Mouse (Mus musculus) CH12.LX (cell line): Measurements from ENCODE around the gene Crkl. TPM values are rescaled to one million over a fixed set of nuclear protein-coding genes. Genes with fewer than 3 reads are reported as not detected.

ENCODE experiments used
- DNase-seq: peaks from one replicate; pipeline ENCODE4 v3.0.0-alpha.2; 2013; ENCODE audit errors: extremely low read depth
- H3K27ac ChIP-seq: 2 replicates; pipeline ENCODE4 v1.5.1; 2012; ENCODE audit warnings: low read depth, mild to moderate bottlenecking, control low read depth, moderate library complexity; ENCODE audit not compliant: insufficient read depth
- H3K27me3 ChIP-seq: replicated peaks from 2 replicates; pipeline ENCODE3; 2012; ENCODE audit warnings: inconsistent platforms
- H3K36me3 ChIP-seq, 2 experiments: replicated peaks in 1 of 2; 2 replicates each; pipeline versions ENCODE3 to v1.6.1; 2012; ENCODE audit warnings: inconsistent platforms in 1 of 2, low read length in 1 of 2, mild to moderate bottlenecking in 1 of 2, mixed read lengths in 1 of 2, moderate library complexity in 1 of 2; ENCODE audit not compliant: control insufficient read depth in 1 of 2, insufficient read depth in 1 of 2
- H3K4me1 ChIP-seq, 2 experiments: 2 replicates each; pipeline ENCODE4 v1.6.1; 2012; ENCODE audit warnings: inconsistent platforms in 1 of 2, moderate library complexity in 1 of 2; ENCODE audit not compliant: insufficient read depth in 2 of 2, control insufficient read depth in 1 of 2
- H3K4me2 ChIP-seq: 2 replicates; pipeline ENCODE4 v1.6.1; 2012; ENCODE audit warnings: low read depth, mild to moderate bottlenecking, control low read depth; ENCODE audit not compliant: poor library complexity, insufficient read depth, severe bottlenecking
- H3K4me3 ChIP-seq, 3 experiments: fragments of 150-350 bp in 1 of 3; sonication (generic) in 1 of 3; replicated peaks in 1 of 3; 2 replicates each; pipeline versions ENCODE3 to v1.5.1; 2011 to 2012; ENCODE audit warnings: low read depth in 2 of 3, low read length in 2 of 3, mild to moderate bottlenecking in 2 of 3, moderate library complexity in 2 of 3, control low read depth in 1 of 3, improper control_type of control experiment in 1 of 3, inconsistent platforms in 1 of 3, mixed read lengths in 1 of 3; ENCODE audit not compliant: poor library complexity in 1 of 3
- H3K79me2 ChIP-seq: replicated peaks from 2 replicates; pipeline ENCODE4 v1.6.1; 2012; ENCODE audit warnings: mild to moderate bottlenecking, moderate library complexity; ENCODE audit not compliant: control insufficient read depth, poor library complexity, insufficient read depth, severe bottlenecking; ENCODE audit errors: extremely low read depth
- H3K9ac ChIP-seq: 2 replicates; pipeline ENCODE4 v1.6.1; 2012; ENCODE audit warnings: low read depth, mild to moderate bottlenecking, control low read depth, moderate library complexity; ENCODE audit not compliant: insufficient read depth
- H3K9me3 ChIP-seq: replicated peaks from 2 replicates; pipeline ENCODE3; 2012; ENCODE audit warnings: low read length, inconsistent platforms, mixed read lengths
- BHLHE40 ChIP-seq: IDR thresholded peaks from 2 replicates; pipeline ENCODE4 v1.6.1; 2011; ENCODE audit warnings: mild to moderate bottlenecking, low read depth, low read length, improper control_type of control experiment
- CHD1 ChIP-seq: IDR thresholded peaks from 2 replicates; pipeline ENCODE4 v1.6.1; 2012; ENCODE audit warnings: low read depth, low read length, improper control_type of control experiment, inconsistent platforms
- CHD2 ChIP-seq: IDR thresholded peaks from 2 replicates; pipeline ENCODE4 v1.6.1; 2011; ENCODE audit warnings: low read length, improper control_type of control experiment
- CTCF ChIP-seq, 2 experiments: IDR thresholded peaks in 1 of 2; conservative IDR thresholded peaks in 1 of 2; 2 replicates each; pipeline ENCODE4 v1.5.1; 2011 to 2012; ENCODE audit warnings: low read depth in 2 of 2, low read length in 2 of 2, improper control_type of control experiment in 1 of 2, inconsistent platforms in 1 of 2, mild to moderate bottlenecking in 1 of 2, moderate library complexity in 1 of 2
- E2F4 ChIP-seq: IDR thresholded peaks from 2 replicates; pipeline ENCODE4 v1.6.1; 2011; ENCODE audit warnings: low read depth, low read length, improper control_type of control experiment; ENCODE audit not compliant: insufficient replicate concordance
- ELF1 ChIP-seq: IDR thresholded peaks from 2 replicates; pipeline ENCODE4 v1.6.1; 2014; ENCODE audit warnings: low read depth, mild to moderate bottlenecking, inconsistent platforms, low read length, improper control_type of control experiment
- EP300 ChIP-seq: IDR thresholded peaks from 2 replicates; pipeline ENCODE4 v1.6.1; 2011; ENCODE audit warnings: low read length, improper control_type of control experiment
- ETS1 ChIP-seq: conservative IDR thresholded peaks from 2 replicates; pipeline ENCODE4 v1.6.1; 2012; ENCODE audit warnings: low read depth, mild to moderate bottlenecking, inconsistent platforms, low read length, improper control_type of control experiment, moderate library complexity
- GABPA ChIP-seq: IDR thresholded peaks from 2 replicates; pipeline ENCODE4 v1.6.1; 2012; ENCODE audit warnings: low read depth, low read length, improper control_type of control experiment, inconsistent platforms; ENCODE audit not compliant: insufficient replicate concordance
- HCFC1 ChIP-seq: IDR thresholded peaks from 2 replicates; pipeline ENCODE4 v1.6.1; 2012; ENCODE audit warnings: low read depth, mild to moderate bottlenecking, inconsistent platforms, low read length, improper control_type of control experiment
- IRF4 ChIP-seq: IDR thresholded peaks from 2 replicates; pipeline ENCODE4 v1.6.1; 2014; ENCODE audit warnings: low read depth, mild to moderate bottlenecking, inconsistent platforms, low read length, improper control_type of control experiment
- JUN ChIP-seq: IDR thresholded peaks from 2 replicates; pipeline ENCODE4 v1.6.1; 2011; ENCODE audit warnings: low read depth, mild to moderate bottlenecking, low read length, improper control_type of control experiment, moderate library complexity; ENCODE audit not compliant: insufficient read depth
- JUND ChIP-seq: conservative IDR thresholded peaks from 2 replicates; pipeline ENCODE4 v1.6.1; 2011; ENCODE audit warnings: low read depth, low read length, improper control_type of control experiment
- KAT2A ChIP-seq: IDR thresholded peaks from 2 replicates; pipeline ENCODE4 v1.6.1; 2012; ENCODE audit warnings: low read length, improper control_type of control experiment, inconsistent platforms; ENCODE audit not compliant: insufficient replicate concordance
- MAFK ChIP-seq: IDR thresholded peaks from 2 replicates; pipeline ENCODE4 v1.6.1; 2011; ENCODE audit warnings: low read length, improper control_type of control experiment; ENCODE audit not compliant: insufficient replicate concordance
- MAX ChIP-seq: IDR thresholded peaks from 2 replicates; pipeline ENCODE4 v1.6.1; 2011; ENCODE audit warnings: low read length, improper control_type of control experiment
- MAZ ChIP-seq: IDR thresholded peaks from 2 replicates; pipeline ENCODE4 v1.6.1; 2012; ENCODE audit warnings: low read depth, mild to moderate bottlenecking, inconsistent platforms, low read length, improper control_type of control experiment, moderate library complexity
- MEF2A ChIP-seq: IDR thresholded peaks from 2 replicates; pipeline ENCODE4 v1.6.1; 2014; ENCODE audit warnings: low read depth, mild to moderate bottlenecking, inconsistent platforms, low read length, improper control_type of control experiment, borderline replicate concordance
- MXI1 ChIP-seq: IDR thresholded peaks from 2 replicates; pipeline ENCODE4 v1.6.1; 2011; ENCODE audit warnings: mild to moderate bottlenecking, low read depth, low read length, improper control_type of control experiment
- MYC ChIP-seq: IDR thresholded peaks from 2 replicates; pipeline ENCODE4 v1.6.1; 2011; ENCODE audit warnings: low read depth, mild to moderate bottlenecking, improper control_type of control experiment, low read length
- NELFE ChIP-seq: IDR thresholded peaks from 2 replicates; pipeline ENCODE4 v1.6.1; 2011; ENCODE audit warnings: low read depth, low read length, improper control_type of control experiment
- NRF1 ChIP-seq: IDR thresholded peaks from 2 replicates; pipeline ENCODE4 v1.6.1; 2014; ENCODE audit warnings: low read depth, mild to moderate bottlenecking, inconsistent platforms, low read length, improper control_type of control experiment, moderate library complexity
- PAX5 ChIP-seq: IDR thresholded peaks from 2 replicates; pipeline ENCODE4 v1.6.1; 2012; ENCODE audit warnings: low read length, inconsistent platforms, mixed read lengths
- POLR2A ChIP-seq: IDR thresholded peaks from 2 replicates; pipeline ENCODE4 v1.6.1; 2011; ENCODE audit warnings: low read depth, mild to moderate bottlenecking, improper control_type of control experiment, low read length
- POLR2AphosphoS2 ChIP-seq: IDR thresholded peaks from 2 replicates; pipeline ENCODE4 v1.6.1; 2011; ENCODE audit warnings: low read depth, low read length, improper control_type of control experiment
- RAD21 ChIP-seq: IDR thresholded peaks from 2 replicates; pipeline ENCODE4 v1.6.1; 2011; ENCODE audit warnings: low read depth, mild to moderate bottlenecking, low read length, improper control_type of control experiment, moderate library complexity
- RCOR1 ChIP-seq: conservative IDR thresholded peaks from 2 replicates; pipeline ENCODE4 v1.6.1; 2012; ENCODE audit warnings: low read depth, mild to moderate bottlenecking, inconsistent platforms, low read length, improper control_type of control experiment
- SIN3A ChIP-seq: IDR thresholded peaks from 2 replicates; pipeline ENCODE4 v1.6.1; 2012; ENCODE audit warnings: low read length, improper control_type of control experiment, inconsistent platforms
- SMC3 ChIP-seq: IDR thresholded peaks from 2 replicates; pipeline ENCODE4 v1.6.1; 2011; ENCODE audit warnings: low read depth, low read length, improper control_type of control experiment
- TBP ChIP-seq: conservative IDR thresholded peaks from 2 replicates; pipeline ENCODE4 v1.6.1; 2011; ENCODE audit warnings: low read depth, low read length, improper control_type of control experiment
- TCF12 ChIP-seq: IDR thresholded peaks from 2 replicates; pipeline ENCODE4 v1.6.1; 2014; ENCODE audit warnings: low read depth, mild to moderate bottlenecking, inconsistent platforms, low read length, improper control_type of control experiment
- UBTF ChIP-seq: IDR thresholded peaks from 2 replicates; pipeline ENCODE4 v1.6.1; 2012; ENCODE audit warnings: low read depth, mild to moderate bottlenecking, inconsistent platforms, low read length, improper control_type of control experiment, moderate library complexity
- USF1 ChIP-seq: IDR thresholded peaks from 2 replicates; pipeline ENCODE4 v1.6.1; 2014; ENCODE audit warnings: low read depth, mild to moderate bottlenecking, inconsistent platforms, low read length, improper control_type of control experiment
- USF2 ChIP-seq: conservative IDR thresholded peaks from 2 replicates; pipeline ENCODE4 v1.6.1; 2011; ENCODE audit warnings: low read depth, low read length, improper control_type of control experiment
- ZC3H11A ChIP-seq: IDR thresholded peaks from 2 replicates; pipeline ENCODE4 v1.6.1; 2012; ENCODE audit warnings: low read depth, mild to moderate bottlenecking, inconsistent platforms, low read length, improper control_type of control experiment
- ZKSCAN1 ChIP-seq: IDR thresholded peaks from 2 replicates; pipeline ENCODE4 v1.6.1; 2012; ENCODE audit warnings: low read depth, inconsistent platforms, low read length, improper control_type of control experiment, borderline replicate concordance
- ZMIZ1 ChIP-seq: IDR thresholded peaks from 2 replicates; pipeline ENCODE4 v1.6.1; 2012; ENCODE audit warnings: low read depth, mild to moderate bottlenecking, inconsistent platforms, low read length, improper control_type of control experiment
- ZNF384 ChIP-seq: IDR thresholded peaks from 2 replicates; pipeline ENCODE4 v1.6.1; 2012; ENCODE audit warnings: low read depth, low read length, improper control_type of control experiment, inconsistent platforms
- dilution Hi-C: fragments of 300-500 bp; cut with MboI; formaldehyde crosslinking; loops from 2 replicates; pipeline ENCODE4 v1.14.3; 2020; ENCODE audit warnings: low sequenced_read_pairs; ENCODE audit not compliant: extremely low pct_unique_long_range_greater_than_20kb, extremely low pct_ligation_motif_present
- in situ Hi-C: fragments of 300-500 bp; cut with MboI; formaldehyde crosslinking; loops from 3 replicates; pipeline ENCODE4 v1.14.3; 2019; ENCODE audit warnings: low sequenced_read_pairs, low pct_ligation_motif_present, low pct_unique_long_range_greater_than_20kb, mixed read lengths
- polyA plus RNA-seq: library from polyadenylated mRNA; unstranded; fragments of >175 nt; gene quantifications from 2 replicates; pipeline ENCODE4 v1.2.1, GENCODE M21; 2012; ENCODE audit warnings: low read depth; ENCODE audit not compliant: insufficient read length
- total RNA-seq, 2 experiments: library from RNA; depleted of rRNA; stranded (reverse); fragments of 300-350 nt in 1 of 2; fragments of >200 nt in 1 of 2; gene quantifications; 2 replicates each; pipeline ENCODE4 v1.2.3; 2012 to 2014

Gene Crkl
- total and polyA plus RNA-seq, 3 experiments: 16.9 to 35.6 (median 21.6) TPM

- Histone ChIP-seq H3K4me2 (peak overlapping the region; percentile 99), H3K36me3 (peaks cover 0 to 28% of the 10 kb centered on the region in 2 experiments), H3K4me3 (peak overlapping the region; percentile 70 to 82 (median 76)), H3K79me2 (peaks cover 38% of the 10 kb centered on the region), H3K27ac (peak overlapping the region; percentile 77; the same call in 1 of the 2 replicates), H3K9ac (peak overlapping the region; percentile 47), H3K27me3 (no peaks in the 10 kb centered on the region), H3K9me3 (no peaks in the 10 kb centered on the region), H3K4me1 (peaks cover 18 to 50% of the 10 kb centered on the region in 2 experiments)
- TF ChIP-seq RAD21 (no peak; the same call in 1 of the 2 replicates), POLR2AphosphoS2 (no peak), ZKSCAN1 (no peak), CHD1 (no peak), MAX (peak; percentile 73; the same call in 1 of the 2 replicates), EP300 (peak; percentile 50; the same call in 1 of the 2 replicates), PAX5 (no peak), MXI1 (no peak), ELF1 (peak; percentile 87), GABPA (no peak), USF1 (no peak), JUN (no peak), TBP (peak; percentile 78), MAFK (no peak; the same call in 1 of the 2 replicates), RCOR1 (peak; percentile 32; the same call in 1 of the 2 replicates), UBTF (no peak), USF2 (no peak), ZC3H11A (no peak), ZMIZ1 (0 out of 2 replicates have a peak, but pooled peaks have one; percentile 34), NRF1 (no peak; the same call in 1 of the 2 replicates), NELFE (no peak; the same call in 1 of the 2 replicates), MEF2A (peak; percentile 13; the same call in 1 of the 2 replicates), E2F4 (0 out of 2 replicates have a peak, but pooled peaks have one; percentile 56), BHLHE40 (peak; percentile 48), ETS1 (peak; percentile 76), MAZ (peak; percentile 57; the same call in 1 of the 2 replicates), SIN3A (peak; percentile 86), MYC (peak; percentile 60; the same call in 1 of the 2 replicates), HCFC1 (no peak; the same call in 1 of the 2 replicates), SMC3 (no peak), POLR2A (no peak), KAT2A (0 out of 2 replicates have a peak, but pooled peaks have one; percentile 48), CHD2 (peak; percentile 57; the same call in 1 of the 2 replicates), JUND (no peak), IRF4 (peak; percentile 50), CTCF (conservative IDR thresholded peaks at IDR 0.05 in 1 of 2, IDR thresholded peaks at IDR 0.05 in 1 of 2; ENCODE audit: low read depth in 2 of 2, low read length in 2 of 2) (no peak), ZNF384 (peak; percentile 40; the same call in 1 of the 2 replicates), TCF12 (no peak)
- in situ Hi-C loops (loop anchor here (5.0 kb wide), 1 partner anchor 126 kb away; the partner anchor contains the start of gene Thap7), dilution Hi-C loops (no loop called here)
- peak; percentile 68 for DNase-seq
These were observed 45.1 kb upstream of the Crkl start for GRCm38 (mm10) chr16:17406512-17407231.
